Mouse (Mus musculus) spleen, postnatal 10 days (tissue): ENCODE measurements around the gene Ttll9.

Source experiments
- DNase-seq, 2 experiments: peaks; one replicate each; pipeline ENCODE4 v3.0.0; 2021 to 2022; ENCODE audit warnings: low spot score in 2 of 2

Gene Ttll9

GRCm38 (mm10) chr2:152962091-152962793 lies at the start of gene Ttll9:
Gene Ttll9 (plus strand): TSS chr2:152962485.
- DNase-seq = peak in 1 of 2 experiments; percentile 62

GRCm38 (mm10) chr2:152913471-152913870 lies 48.8 kb upstream of the Ttll9 start:
- DNase-seq = no peak

- DNase-seq = peak; percentile 63 to 81
Measured at GRCm38 (mm10) chr2:152914310-152915120, 47.8 kb upstream of the Ttll9 start.

GRCm38 (mm10) chr2:152915453-152915852 lies 46.8 kb upstream of the Ttll9 start:
- no peak for DNase-seq

- DNase-seq = no peak
Measured at GRCm38 (mm10) chr2:152916111-152916510, 46.2 kb upstream of the Ttll9 start.

- DNase-seq = no peak
Measured at GRCm38 (mm10) chr2:152917671-152918070, 44.6 kb upstream of the Ttll9 start.

GRCm38 (mm10) chr2:152922376-152922775 lies 39.9 kb upstream of the Ttll9 start:
- DNase-seq = no peak

GRCm38 (mm10) chr2:152923621-152924020 lies 38.7 kb upstream of the Ttll9 start:
- DNase-seq = no peak

- no peak for DNase-seq
Measured at GRCm38 (mm10) chr2:152924128-152924527, 38.2 kb upstream of the Ttll9 start.

- no peak for DNase-seq
Measured at GRCm38 (mm10) chr2:152924543-152924942, 37.7 kb upstream of the Ttll9 start.

- peak in 1 of 2 experiments; percentile 34 for DNase-seq
Measured at GRCm38 (mm10) chr2:152925189-152925872, 37.0 kb upstream of the Ttll9 start.

- DNase-seq = no peak
Measured at GRCm38 (mm10) chr2:152926896-152927295, 35.4 kb upstream of the Ttll9 start.

- DNase-seq = no peak
Measured at GRCm38 (mm10) chr2:152927371-152927770, 34.9 kb upstream of the Ttll9 start.

- no peak for DNase-seq
Measured at GRCm38 (mm10) chr2:152928219-152928987, 33.9 kb upstream of the Ttll9 start.

- no peak for DNase-seq
Measured at GRCm38 (mm10) chr2:152928988-152929370, 33.3 kb upstream of the Ttll9 start.

- no peak for DNase-seq
Measured at GRCm38 (mm10) chr2:152930276-152930675, 32.0 kb upstream of the Ttll9 start.

GRCm38 (mm10) chr2:152931456-152932160 lies 30.7 kb upstream of the Ttll9 start:
- DNase-seq = no peak

GRCm38 (mm10) chr2:152933048-152933447 lies 29.2 kb upstream of the Ttll9 start, which contains the start of gene Foxs1:
Gene Foxs1 (minus strand): TSS chr2:152933208.
- DNase-seq = no peak

GRCm38 (mm10) chr2:152933614-152934013 lies 28.7 kb upstream of the Ttll9 start:
- peak in 1 of 2 experiments; percentile 72 for DNase-seq

- peak; percentile 44 to 76 for DNase-seq
Measured at GRCm38 (mm10) chr2:152939846-152940245, 22.4 kb upstream of the Ttll9 start.

- no peak for DNase-seq
Measured at GRCm38 (mm10) chr2:152941106-152941505, 21.2 kb upstream of the Ttll9 start.
